8 mouse cellular contexts compared by ENCODE assay signal in the genomic region with DNA sequence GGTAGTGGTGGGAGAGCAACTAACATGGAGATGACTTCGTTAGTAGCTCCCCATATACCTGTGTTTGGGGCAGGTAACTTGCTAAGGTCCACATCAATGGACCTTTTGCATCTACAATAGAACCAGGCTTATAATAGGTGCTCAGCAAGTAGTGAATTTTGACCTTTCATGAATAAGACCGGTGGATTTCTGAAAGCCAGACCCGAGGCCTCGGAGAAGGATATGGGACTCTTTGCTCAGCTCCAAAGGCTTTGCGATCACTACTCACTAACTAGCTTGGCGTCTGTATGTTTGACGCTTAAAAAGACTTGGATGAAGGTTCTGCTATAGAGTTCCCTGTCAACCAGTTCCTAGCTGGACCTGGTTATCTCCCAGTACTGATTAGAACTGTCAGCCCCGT. TPM values are rescaled to one million over a fixed set of nuclear protein-coding genes. Genes with fewer than 3 reads are reported as not detected.
DNase-seq lines count a peak whose midpoint lies in the region; ATAC-seq and TF ChIP-seq lines count a peak whose summit lies in the region.

No protein-coding gene starts in this region.

- no peak overlapping the region for H3K9ac ChIP-seq in kidney, embryonic 14.5 days (ENCODE audit: low read depth, low read length)
- H3K9ac ChIP-seq in embryonic facial prominence, embryonic 15.5 days: no peak overlapping the region
- H3K9ac ChIP-seq in intestine, embryonic 14.5 days (ENCODE audit: low read length): peak overlapping the region; percentile 49; the same call in 1 of the 2 replicates
- peak overlapping the region; percentile 86 for H3K9ac ChIP-seq in midbrain, postnatal 0 days (replicated peaks; ENCODE audit: low read length, poor library complexity, severe bottlenecking)

- H3K4me1 ChIP-seq in kidney, embryonic 14.5 days (ENCODE audit: control insufficient read depth, insufficient read depth, low read length): peaks cover 5% of the 10 kb centered on the region; the same call in 1 of the 2 replicates
- H3K4me1 ChIP-seq in embryonic facial prominence, embryonic 15.5 days: peaks cover 18% of the 10 kb centered on the region
- H3K4me1 ChIP-seq in intestine, embryonic 14.5 days (replicated peaks; ENCODE audit: control insufficient read depth, insufficient read depth, low read length): 0 out of 2 replicates have a peak, but pooled peaks cover 5% of the 10 kb centered on the region
- H3K4me1 ChIP-seq in midbrain, postnatal 0 days (ENCODE audit: insufficient read depth, low read length): no peaks in the 10 kb centered on the region

- H3K27ac ChIP-seq in kidney, embryonic 14.5 days (ENCODE audit: low read depth, low read length): no peak overlapping the region
- no peak overlapping the region for H3K27ac ChIP-seq in embryonic facial prominence, embryonic 15.5 days (replicated peaks)
- no peak overlapping the region for H3K27ac ChIP-seq in intestine, embryonic 14.5 days (ENCODE audit: low read depth)
- H3K27ac ChIP-seq in midbrain, postnatal 0 days (ENCODE audit: low read depth, low read length): peak overlapping the region; percentile 79

- H3K36me3 ChIP-seq in kidney, embryonic 14.5 days (ENCODE audit: control insufficient read depth, insufficient read depth, low read length): no peaks in the 10 kb centered on the region
- no peaks in the 10 kb centered on the region for H3K36me3 ChIP-seq in embryonic facial prominence, embryonic 15.5 days
- H3K36me3 ChIP-seq in intestine, embryonic 14.5 days (ENCODE audit: control insufficient read depth, insufficient read depth, low read length): no peaks in the 10 kb centered on the region
- H3K36me3 ChIP-seq in midbrain, postnatal 0 days (ENCODE audit: insufficient read depth, low read length): no peaks in the 10 kb centered on the region

- peaks cover 59% of the 10 kb centered on the region for H3K27me3 ChIP-seq in kidney, embryonic 14.5 days (ENCODE audit: control insufficient read depth, insufficient read depth, low read length)
- peaks cover 67% of the 10 kb centered on the region for H3K27me3 ChIP-seq in embryonic facial prominence, embryonic 15.5 days
- H3K27me3 ChIP-seq in intestine, embryonic 14.5 days (replicated peaks; ENCODE audit: control insufficient read depth, insufficient read depth, low read length): peaks cover 61% of the 10 kb centered on the region
- no peaks in the 10 kb centered on the region; the same call in 1 of the 2 replicates for H3K27me3 ChIP-seq in midbrain, postnatal 0 days (ENCODE audit: insufficient read depth, low read length)

- no peak for TF ChIP-seq CTCF in midbrain, postnatal 0 days (IDR thresholded peaks at IDR 0.05)

- no peaks in the 10 kb centered on the region for H3K9me3 ChIP-seq in kidney, embryonic 14.5 days (ENCODE audit: control insufficient read depth, low read length)
- no peaks in the 10 kb centered on the region for H3K9me3 ChIP-seq in embryonic facial prominence, embryonic 15.5 days (replicated peaks)
- no peaks in the 10 kb centered on the region for H3K9me3 ChIP-seq in intestine, embryonic 14.5 days (ENCODE audit: control insufficient read depth, low read length)
- H3K9me3 ChIP-seq in midbrain, postnatal 0 days (ENCODE audit: low read length): no peaks in the 10 kb centered on the region

- 39% methylated on average over 8 of the region's 8 CpGs for WGBS in kidney, embryonic 14.5 days
- 49% methylated on average over 8 of the region's 8 CpGs for WGBS in embryonic facial prominence, embryonic 15.5 days
- WGBS in intestine, embryonic 14.5 days: 40% methylated on average over 8 of the region's 8 CpGs
- 39% methylated on average over 8 of the region's 8 CpGs for WGBS in midbrain, postnatal 0 days

- no peak for ATAC-seq in kidney, embryonic 14.5 days (ENCODE audit: low FRiP score, low TSS enrichment)
- ATAC-seq in embryonic facial prominence, embryonic 15.5 days (ENCODE audit: insufficient number of reproducible peaks, low FRiP score, low TSS enrichment, low read depth): no peak
- no peak for ATAC-seq in intestine, embryonic 14.5 days (replicated peaks; ENCODE audit: low FRiP score, low TSS enrichment, low read depth)
- ATAC-seq in midbrain, postnatal 0 days (ENCODE audit: low FRiP score): no peak
- ATAC-seq in megakaryocyte-erythroid progenitor cell, adult 5-6 weeks (replicated peaks; ENCODE audit: low FRiP score, low TSS enrichment, poor library complexity, severe bottlenecking): no peak

- H3K4me2 ChIP-seq in kidney, embryonic 14.5 days (replicated peaks; ENCODE audit: low read depth, low read length): peak overlapping the region; percentile 98; the same call in 1 of the 2 replicates
- H3K4me2 ChIP-seq in embryonic facial prominence, embryonic 15.5 days (replicated peaks): peak overlapping the region; percentile 91
- H3K4me2 ChIP-seq in intestine, embryonic 14.5 days (ENCODE audit: low read length): peak overlapping the region; percentile 75
- peak overlapping the region; percentile 79 for H3K4me2 ChIP-seq in midbrain, postnatal 0 days (ENCODE audit: low read depth, low read length, poor library complexity, severe bottlenecking)

- H3K4me3 ChIP-seq in kidney, embryonic 14.5 days (ENCODE audit: low read length): peak overlapping the region; percentile 56
- H3K4me3 ChIP-seq in embryonic facial prominence, embryonic 15.5 days (replicated peaks): peak overlapping the region; percentile 54
- peak overlapping the region; percentile 46 for H3K4me3 ChIP-seq in intestine, embryonic 14.5 days (ENCODE audit: low read depth, low read length)
- peak overlapping the region; percentile 62 for H3K4me3 ChIP-seq in midbrain, postnatal 0 days (ENCODE audit: low read depth, low read length)

- intact Hi-C loops in left cerebral cortex, postnatal 10 days (cut with DNase I): loop anchor here (5.0 kb wide), 2 partner anchors 85 to 115 kb away; partner anchors contain the start of gene R3hcc1l

- DNase-seq in kidney, postnatal 36 days: no peak
- DNase-seq in intestine, embryonic 14.5 days (ENCODE audit: low spot score): no peak
- DNase-seq in midbrain, postnatal 0 days (ENCODE audit: low spot score): no peak
- no peak for DNase-seq in ovary, postnatal 10 days (ENCODE audit: low spot score)
- no peak for DNase-seq in left cerebral cortex, postnatal 10 days (ENCODE audit: extremely low spot score in 1 of 2, low spot score in 2 of 2)

RNA-seq across cellular contexts. Expression of gene Crtac1, which starts 1.2 kb away (rescaled TPM):
- 5.7 and 6.3 TPM in 2 replicates for polyA plus RNA-seq in kidney, embryonic 14.5 days (2014; fragmentation: Nextera tagmentation; extraction: Ambion mirVana)
- 8.1 and 8.8 TPM in 2 replicates for polyA plus RNA-seq in embryonic facial prominence, embryonic 15.5 days (2015; fragmentation: Nextera tagmentation; extraction: Ambion mirVana)
- polyA plus RNA-seq in intestine, embryonic 14.5 days (2014; fragmentation: Nextera tagmentation; extraction: Ambion mirVana): 4.1 and 5.6 TPM in 2 replicates
- 21.1 and 22.0 TPM in 2 replicates for total RNA-seq in midbrain, postnatal 0 days (2014; rRNA removed)
- polyA plus RNA-seq in midbrain, postnatal 0 days (2015; fragmentation: Nextera tagmentation; extraction: Ambion mirVana): 40.7 and 41.6 TPM in 2 replicates
- 10 to 100 TPM; 69.2 to 86.4 TPM for total RNA-seq in left cerebral cortex, postnatal 10 days (2021)
- not detected in 2 replicates for total RNA-seq in megakaryocyte-erythroid progenitor cell, adult 5-6 weeks (2014; fragmentation: Nextera tagmentation)
- not detected in 2 replicates for total RNA-seq in megakaryocyte-erythroid progenitor cell, adult 5-6 weeks (2017)

Comparison
In these comparisons a context has a peak if more than half of its experiments do, and no peak if none do; other contexts are left out.
1. H3K9ac ChIP-seq: peak in intestine, embryonic 14.5 days (single experiment) and midbrain, postnatal 0 days (single experiment); none in kidney, embryonic 14.5 days (single experiment) and embryonic facial prominence, embryonic 15.5 days (single experiment).
2. Peak in every context shown above with its lines, with median percentiles within 50 percentile points of each other: H3K4me2 ChIP-seq and H3K4me3 ChIP-seq.